Mouse (Mus musculus): Measurements from ENCODE around the gene Tmem171. TPM values are rescaled to one million over a fixed set of nuclear protein-coding genes. Genes with fewer than 3 reads are reported as not detected.

Tmem171 gene
- polyA plus RNA-seq (2014; fragmentation: Nextera tagmentation; extraction: Ambion mirVana), result 3.6 and 4.3 TPM in 2 replicates

- Histone ChIP-seq H3K9me3 (ENCODE audit: control insufficient read depth, low read length) (no peaks in the 10 kb centered on the region), H3K4me1 (ENCODE audit: control insufficient read depth, insufficient read depth, low read length) (no peaks in the 10 kb centered on the region), H3K27me3 (ENCODE audit: control insufficient read depth, insufficient read depth, low read length) (peaks cover 7% of the 10 kb centered on the region), H3K4me2 (replicated peaks; ENCODE audit: low read depth, low read length) (peak within 1 kb of the TSS; percentile 51), H3K9ac (ENCODE audit: low read depth, low read length) (peak within 1 kb of the TSS; percentile 55), H3K4me3 (ENCODE audit: low read length) (peak within 1 kb of the TSS; percentile 34), H3K36me3 (ENCODE audit: control insufficient read depth, insufficient read depth, low read length) (no peaks in the 10 kb centered on the region), H3K27ac (ENCODE audit: low read depth, low read length) (no peak within 1 kb of the TSS)
- 3% methylated on average over 42 of the region's 44 CpGs for WGBS
- ATAC-seq (ENCODE audit: low FRiP score, low TSS enrichment), result peak; percentile 63
These were observed at the start of gene Tmem171 for GRCm38 (mm10) chr13:98694773-98695314. TSS of gene Tmem171 (minus strand) at chr13:98694834.

- no peaks in the 10 kb centered on the region for H3K4me1 ChIP-seq (ENCODE audit: control insufficient read depth, insufficient read depth, low read length)
- no peak overlapping the region for H3K27ac ChIP-seq (ENCODE audit: low read depth, low read length)
- ATAC-seq (ENCODE audit: low FRiP score, low TSS enrichment), result no peak
- H3K36me3 ChIP-seq (ENCODE audit: control insufficient read depth, insufficient read depth, low read length), result peaks cover 42% of the 10 kb centered on the region
- no peaks in the 10 kb centered on the region for H3K27me3 ChIP-seq (ENCODE audit: control insufficient read depth, insufficient read depth, low read length)
- H3K4me2 ChIP-seq (replicated peaks; ENCODE audit: low read depth, low read length), result no peak overlapping the region
- H3K9ac ChIP-seq (ENCODE audit: low read depth, low read length), result no peak overlapping the region
- H3K9me3 ChIP-seq (ENCODE audit: control insufficient read depth, low read length), result no peaks in the 10 kb centered on the region
- H3K4me3 ChIP-seq (ENCODE audit: low read length), result no peak overlapping the region
These were observed 49.2 kb upstream of the Tmem171 start for GRCm38 (mm10) chr13:98743829-98744228.

- no peak overlapping the region for H3K27ac ChIP-seq (ENCODE audit: low read depth, low read length)
- no peaks in the 10 kb centered on the region for H3K9me3 ChIP-seq (ENCODE audit: control insufficient read depth, low read length)
- H3K4me2 ChIP-seq (replicated peaks; ENCODE audit: low read depth, low read length), result no peak overlapping the region
- H3K36me3 ChIP-seq (ENCODE audit: control insufficient read depth, insufficient read depth, low read length), result peaks cover 44% of the 10 kb centered on the region
- no peak overlapping the region for H3K9ac ChIP-seq (ENCODE audit: low read depth, low read length)
- H3K4me1 ChIP-seq (ENCODE audit: control insufficient read depth, insufficient read depth, low read length), result no peaks in the 10 kb centered on the region
- H3K27me3 ChIP-seq (ENCODE audit: control insufficient read depth, insufficient read depth, low read length), result no peaks in the 10 kb centered on the region
- no peak overlapping the region for H3K4me3 ChIP-seq (ENCODE audit: low read length)
- 96% methylated on average over 6 of the region's 6 CpGs for WGBS
- no peak for ATAC-seq (ENCODE audit: low FRiP score, low TSS enrichment)
These were observed 48.6 kb upstream of the Tmem171 start for GRCm38 (mm10) chr13:98743214-98743613.

GRCm38 (mm10) chr13:98738213-98738612 lies 43.6 kb upstream of the Tmem171 start:
- Histone ChIP-seq H3K4me1 (ENCODE audit: control insufficient read depth, insufficient read depth, low read length) (no peaks in the 10 kb centered on the region), H3K27ac (ENCODE audit: low read depth, low read length) (no peak overlapping the region), H3K27me3 (ENCODE audit: control insufficient read depth, insufficient read depth, low read length) (no peaks in the 10 kb centered on the region), H3K4me3 (ENCODE audit: low read length) (no peak overlapping the region), H3K36me3 (ENCODE audit: control insufficient read depth, insufficient read depth, low read length) (peaks cover 38% of the 10 kb centered on the region), H3K9ac (ENCODE audit: low read depth, low read length) (no peak overlapping the region), H3K4me2 (replicated peaks; ENCODE audit: low read depth, low read length) (no peak overlapping the region), H3K9me3 (ENCODE audit: control insufficient read depth, low read length) (no peaks in the 10 kb centered on the region)
- 90% methylated on average over 2 of the region's 2 CpGs for WGBS
- ATAC-seq (ENCODE audit: low FRiP score, low TSS enrichment), result no peak

GRCm38 (mm10) chr13:98733292-98733691 lies 38.7 kb upstream of the Tmem171 start:
- H3K27me3 ChIP-seq (ENCODE audit: control insufficient read depth, insufficient read depth, low read length), result no peaks in the 10 kb centered on the region
- no peaks in the 10 kb centered on the region for H3K9me3 ChIP-seq (ENCODE audit: control insufficient read depth, low read length)
- ATAC-seq (ENCODE audit: low FRiP score, low TSS enrichment), result no peak
- H3K9ac ChIP-seq (ENCODE audit: low read depth, low read length), result no peak overlapping the region
- no peak overlapping the region for H3K27ac ChIP-seq (ENCODE audit: low read depth, low read length)
- 62% methylated on average over 3 of the region's 3 CpGs for WGBS
- H3K4me2 ChIP-seq (replicated peaks; ENCODE audit: low read depth, low read length), result no peak overlapping the region
- no peak overlapping the region for H3K4me3 ChIP-seq (ENCODE audit: low read length)
- H3K4me1 ChIP-seq (ENCODE audit: control insufficient read depth, insufficient read depth, low read length), result no peaks in the 10 kb centered on the region
- H3K36me3 ChIP-seq (ENCODE audit: control insufficient read depth, insufficient read depth, low read length), result peaks cover 51% of the 10 kb centered on the region

GRCm38 (mm10) chr13:98729271-98730062 lies 34.8 kb upstream of the Tmem171 start:
- H3K9ac ChIP-seq (ENCODE audit: low read depth, low read length), result no peak overlapping the region
- H3K27me3 ChIP-seq (ENCODE audit: control insufficient read depth, insufficient read depth, low read length), result no peaks in the 10 kb centered on the region
- no peaks in the 10 kb centered on the region for H3K9me3 ChIP-seq (ENCODE audit: control insufficient read depth, low read length)
- 61% methylated on average over 1 of the region's 1 CpGs for WGBS
- no peaks in the 10 kb centered on the region for H3K4me1 ChIP-seq (ENCODE audit: control insufficient read depth, insufficient read depth, low read length)
- H3K4me3 ChIP-seq (ENCODE audit: low read length), result no peak overlapping the region
- H3K36me3 ChIP-seq (ENCODE audit: control insufficient read depth, insufficient read depth, low read length), result peaks cover 70% of the 10 kb centered on the region
- no peak overlapping the region for H3K4me2 ChIP-seq (replicated peaks; ENCODE audit: low read depth, low read length)
- no peak overlapping the region for H3K27ac ChIP-seq (ENCODE audit: low read depth, low read length)
- no peak for ATAC-seq (ENCODE audit: low FRiP score, low TSS enrichment)

- H3K9ac ChIP-seq (ENCODE audit: low read depth, low read length), result no peak overlapping the region
- H3K4me1 ChIP-seq (ENCODE audit: control insufficient read depth, insufficient read depth, low read length), result no peaks in the 10 kb centered on the region
- H3K36me3 ChIP-seq (ENCODE audit: control insufficient read depth, insufficient read depth, low read length), result peaks cover 51% of the 10 kb centered on the region
- no peaks in the 10 kb centered on the region for H3K27me3 ChIP-seq (ENCODE audit: control insufficient read depth, insufficient read depth, low read length)
- WGBS, result 62% methylated on average over 4 of the region's 4 CpGs
- no peak overlapping the region for H3K27ac ChIP-seq (ENCODE audit: low read depth, low read length)
- ATAC-seq (ENCODE audit: low FRiP score, low TSS enrichment), result 0 out of 2 replicates have a peak, but pooled peaks have one; percentile 49
- H3K4me3 ChIP-seq (ENCODE audit: low read length), result no peak overlapping the region
- H3K4me2 ChIP-seq (replicated peaks; ENCODE audit: low read depth, low read length), result no peak overlapping the region
- no peaks in the 10 kb centered on the region for H3K9me3 ChIP-seq (ENCODE audit: control insufficient read depth, low read length)
These were observed 31.9 kb upstream of the Tmem171 start for GRCm38 (mm10) chr13:98726494-98726893.

GRCm38 (mm10) chr13:98723430-98723829 lies 28.8 kb upstream of the Tmem171 start:
- H3K36me3 ChIP-seq (ENCODE audit: control insufficient read depth, insufficient read depth, low read length), result peaks cover 38% of the 10 kb centered on the region
- H3K27me3 ChIP-seq (ENCODE audit: control insufficient read depth, insufficient read depth, low read length), result no peaks in the 10 kb centered on the region
- WGBS, result 87% methylated on average over 1 of the region's 1 CpGs
- no peak overlapping the region for H3K9ac ChIP-seq (ENCODE audit: low read depth, low read length)
- H3K4me3 ChIP-seq (ENCODE audit: low read length), result no peak overlapping the region
- ATAC-seq (ENCODE audit: low FRiP score, low TSS enrichment), result no peak
- H3K4me2 ChIP-seq (replicated peaks; ENCODE audit: low read depth, low read length), result no peak overlapping the region
- H3K27ac ChIP-seq (ENCODE audit: low read depth, low read length), result no peak overlapping the region
- no peaks in the 10 kb centered on the region for H3K9me3 ChIP-seq (ENCODE audit: control insufficient read depth, low read length)
- no peaks in the 10 kb centered on the region for H3K4me1 ChIP-seq (ENCODE audit: control insufficient read depth, insufficient read depth, low read length)

- H3K4me2 ChIP-seq (replicated peaks; ENCODE audit: low read depth, low read length), result no peak overlapping the region
These were observed 27.7 kb upstream of the Tmem171 start for GRCm38 (mm10) chr13:98722296-98722695.

More at GRCm38 (mm10) chr13:98722296-98722695, 27.7 kb upstream of the Tmem171 start:
- Histone ChIP-seq H3K27ac (ENCODE audit: low read depth, low read length) (no peak overlapping the region), H3K36me3 (ENCODE audit: control insufficient read depth, insufficient read depth, low read length) (peaks cover 30% of the 10 kb centered on the region), H3K9ac (ENCODE audit: low read depth, low read length) (no peak overlapping the region), H3K9me3 (ENCODE audit: control insufficient read depth, low read length) (no peaks in the 10 kb centered on the region), H3K4me1 (ENCODE audit: control insufficient read depth, insufficient read depth, low read length) (no peaks in the 10 kb centered on the region), H3K4me3 (ENCODE audit: low read length) (no peak overlapping the region), H3K27me3 (ENCODE audit: control insufficient read depth, insufficient read depth, low read length) (no peaks in the 10 kb centered on the region)
- WGBS, result 65% methylated on average over 1 of the region's 1 CpGs
- ATAC-seq (ENCODE audit: low FRiP score, low TSS enrichment), result no peak
